Mouse (Mus musculus) hindlimb bud, embryonic 11.5 days (tissue): ENCODE results near the gene U90926.
"Not testable (repeated sequence)": the region's sequence is repeated elsewhere in the genome, so short reads cannot be mapped to it uniquely, and the experiment has no call there.

ENCODE experiments used
- DNase-seq: peaks from one replicate; pipeline ENCODE4 v3.0.0-alpha.2; 2012; ENCODE audit warnings: low read depth, low spot score; ENCODE audit errors: extremely low spot score

The U90926 gene

DNA sequence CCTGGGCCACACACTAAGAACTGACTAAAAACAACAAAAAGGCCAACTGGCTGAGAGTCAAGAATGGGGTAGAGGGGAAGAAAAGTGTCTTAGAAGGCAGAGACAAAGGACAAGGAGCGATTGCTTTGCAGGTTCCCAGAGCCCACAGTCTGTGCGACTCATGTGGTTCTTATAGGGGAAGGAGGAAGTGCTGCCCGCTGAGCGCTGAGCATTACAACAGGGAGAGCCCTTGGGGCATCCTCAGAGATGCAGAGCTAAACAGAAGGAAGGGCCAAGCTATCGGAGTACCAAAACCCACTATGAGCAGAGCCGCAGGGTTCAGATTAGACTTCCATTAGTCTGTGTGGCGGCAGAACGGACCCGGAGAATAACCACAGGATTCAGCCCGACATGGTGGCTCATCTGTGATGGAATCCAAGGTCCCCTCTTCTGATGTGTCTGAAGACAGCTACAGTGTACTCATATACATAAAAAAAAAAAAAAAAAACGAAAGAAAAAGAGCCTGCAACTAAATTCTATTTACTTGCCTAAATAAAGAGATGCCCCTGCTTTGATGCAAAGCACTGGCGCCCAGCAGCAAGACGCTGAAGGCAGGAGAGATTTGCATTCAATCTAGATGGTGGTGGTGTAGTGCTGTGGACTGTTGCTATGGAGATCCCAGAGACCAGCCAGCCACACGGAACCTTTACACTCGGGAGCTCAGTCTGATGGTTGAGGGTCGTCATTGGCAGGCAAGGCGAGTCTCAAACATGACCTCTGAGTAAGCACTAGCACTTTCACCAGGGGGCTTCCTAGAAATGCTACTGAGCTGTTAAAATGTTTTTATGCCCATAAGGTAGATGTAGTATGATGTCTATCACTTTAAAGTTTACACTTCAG lies 3.9 kb upstream of the U90926 start:
- no peak for DNase-seq

DNA sequence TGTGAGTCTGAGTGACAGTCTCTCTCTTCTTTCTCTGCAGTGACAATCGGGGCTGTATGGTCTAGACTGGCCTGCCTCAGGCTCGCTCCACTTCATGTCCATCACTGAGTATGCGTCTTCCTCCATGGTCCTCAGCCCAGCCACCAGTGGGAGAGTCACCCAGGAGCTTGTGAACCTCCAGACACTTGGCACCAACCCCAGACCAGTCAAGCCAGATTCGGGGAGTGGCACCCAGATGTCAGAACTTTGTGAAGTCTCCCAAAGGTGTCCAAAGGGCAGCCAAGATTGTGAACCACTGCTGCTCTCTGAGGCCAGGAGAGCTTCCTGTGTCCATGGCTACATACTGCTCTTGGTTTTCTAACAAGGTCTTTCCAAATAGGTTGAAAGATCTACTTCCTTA lies 3.0 kb downstream of the U90926 start:
- no peak for DNase-seq

DNA sequence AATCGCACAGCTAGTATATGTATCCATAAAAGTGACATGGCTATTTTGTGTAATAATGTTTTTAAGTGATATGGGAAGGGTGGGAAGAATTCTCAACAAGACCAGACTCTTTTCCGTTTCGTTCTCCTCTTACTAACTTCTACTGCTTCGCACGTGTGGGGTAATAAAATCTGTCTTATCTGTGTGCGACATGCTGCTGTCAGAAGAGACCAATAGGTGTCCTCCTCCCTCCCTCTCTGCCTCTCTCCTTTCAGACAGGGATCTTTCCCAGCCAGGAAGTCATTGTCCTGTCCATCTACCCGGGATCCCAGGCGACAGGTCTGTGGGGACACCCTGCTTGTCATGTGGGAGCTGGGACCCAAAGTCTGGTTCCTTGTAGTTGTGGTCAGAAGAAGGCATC lies 5.0 kb downstream of the U90926 start:
- no peak for DNase-seq

GRCm38 (mm10) chr5:92206121-92206520 lies 9.1 kb downstream of the U90926 start:
- no peak for DNase-seq

DNA sequence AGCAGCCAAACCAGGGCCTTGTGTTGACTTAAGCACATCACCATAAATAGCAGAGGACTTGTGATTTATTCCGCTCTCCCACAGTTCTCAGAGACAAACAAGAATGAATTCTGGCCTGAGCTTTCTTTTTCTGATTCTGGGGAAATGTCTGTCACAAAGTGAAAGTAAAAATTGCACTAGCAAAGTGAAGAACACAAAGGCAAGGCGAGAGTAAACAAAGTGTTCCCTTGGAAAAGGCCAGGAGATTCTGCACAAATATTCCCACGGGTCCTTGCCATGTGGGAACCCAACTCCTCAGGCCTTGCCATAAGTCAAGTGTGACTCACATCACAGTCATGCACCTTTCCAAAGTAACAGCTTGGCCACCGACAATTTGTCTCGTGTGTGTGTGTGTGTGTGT lies 9.5 kb downstream of the U90926 start:
- DNase-seq: no peak

- no peak for DNase-seq
Observed at GRCm38 (mm10) chr5:92205184-92205583, 10.0 kb downstream of the U90926 start.

- no peak for DNase-seq
Observed at GRCm38 (mm10) chr5:92204162-92205036, 10.8 kb downstream of the U90926 start.

DNA sequence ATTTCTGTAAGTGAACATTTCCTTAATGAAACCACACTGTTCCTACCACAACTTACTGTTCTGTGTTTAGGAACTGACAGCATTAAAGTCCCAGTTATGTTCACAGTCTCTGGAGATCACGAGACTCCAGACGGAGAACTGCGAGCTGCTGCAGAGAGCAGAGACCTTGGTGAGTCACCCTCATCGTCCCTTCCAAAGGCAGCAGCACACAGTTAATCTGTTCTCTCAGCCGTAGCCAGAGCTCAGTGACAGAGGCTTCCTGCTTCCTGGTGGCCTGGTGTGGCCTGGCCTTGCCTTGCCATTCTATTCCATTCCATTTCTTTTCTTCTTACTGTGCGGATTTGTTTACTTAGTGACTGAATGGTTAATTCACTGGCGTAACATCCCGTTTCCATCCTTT lies 16.9 kb downstream of the U90926 start:
- no peak for DNase-seq

- DNase-seq: no peak
Observed at GRCm38 (mm10) chr5:92196895-92197811, 18.1 kb downstream of the U90926 start.

- DNase-seq: not testable (repeated sequence)
Observed at GRCm38 (mm10) chr5:92195716-92196115, 19.5 kb downstream of the U90926 start.

DNA sequence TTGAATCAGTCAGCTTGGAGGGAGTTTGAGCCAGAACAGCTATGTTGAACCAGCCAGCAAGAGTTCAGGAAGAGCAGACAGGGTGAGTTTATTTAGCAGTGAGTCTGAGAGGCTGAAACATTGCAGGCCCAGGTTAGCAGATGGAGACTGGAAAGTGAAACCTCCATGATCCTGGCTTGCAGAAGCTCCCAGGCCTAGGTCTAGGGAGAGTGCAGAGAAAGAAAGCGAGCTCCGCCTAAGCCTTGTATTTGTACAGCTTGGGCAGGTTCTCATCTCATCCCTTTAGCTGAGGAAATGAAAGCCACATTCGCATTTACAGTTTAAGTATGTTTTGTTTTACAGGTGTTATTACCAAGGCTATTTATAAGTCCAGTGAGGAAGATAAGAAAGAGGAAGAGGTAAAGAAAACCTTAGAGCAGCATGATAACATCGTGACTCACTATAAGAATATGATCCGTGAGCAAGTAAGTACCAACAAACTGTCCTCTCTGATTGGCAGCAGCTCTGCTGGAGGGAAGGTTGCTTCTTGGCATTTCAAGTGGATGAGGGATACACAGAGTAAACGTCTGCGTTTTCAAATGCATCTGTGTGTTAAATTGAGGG lies 26.2 kb downstream of the U90926 start:
- no peak for DNase-seq

GRCm38 (mm10) chr5:92183071-92183830 lies 32.0 kb downstream of the U90926 start:
- DNase-seq: no peak

- DNase-seq: no peak
Observed at GRCm38 (mm10) chr5:92165976-92166375, 49.2 kb downstream of the U90926 start.
